Mouse (Mus musculus) c-Kit-positive CD71-positive TER-119-negative erythroid progenitor cells, embryonic 14.5 days (primary cell): Measurements from ENCODE around the gene Ssr1.

ENCODE experiments used
- DNase-seq: peaks from one replicate; pipeline ENCODE4 v3.0.0-alpha.2; 2013; ENCODE audit warnings: low read depth

Ssr1 gene

DNA sequence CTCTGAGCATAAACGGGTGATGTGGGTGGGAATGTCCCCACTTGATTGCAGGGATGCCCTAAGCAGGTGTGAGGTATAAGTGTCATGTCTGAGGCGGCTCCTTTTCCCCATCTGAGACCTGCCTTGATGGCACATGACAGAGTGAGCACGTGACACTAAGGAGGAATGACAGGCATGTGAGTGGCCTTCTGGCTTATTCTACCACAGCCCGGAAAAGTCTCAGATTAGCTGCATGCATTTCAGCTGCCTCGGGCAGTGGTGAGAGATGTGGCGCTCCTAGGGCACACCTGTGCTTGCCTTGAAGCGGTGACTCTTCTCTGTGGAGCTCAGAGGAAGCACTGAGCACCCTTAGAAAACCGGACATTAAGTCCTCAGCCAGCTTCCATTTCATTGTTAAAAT lies 48.6 kb downstream of the Ssr1 start:
- DNase-seq = no peak

GRCm38 (mm10) chr13:37944306-37944705 lies 49.7 kb downstream of the Ssr1 start:
- no peak for DNase-seq

DNA sequence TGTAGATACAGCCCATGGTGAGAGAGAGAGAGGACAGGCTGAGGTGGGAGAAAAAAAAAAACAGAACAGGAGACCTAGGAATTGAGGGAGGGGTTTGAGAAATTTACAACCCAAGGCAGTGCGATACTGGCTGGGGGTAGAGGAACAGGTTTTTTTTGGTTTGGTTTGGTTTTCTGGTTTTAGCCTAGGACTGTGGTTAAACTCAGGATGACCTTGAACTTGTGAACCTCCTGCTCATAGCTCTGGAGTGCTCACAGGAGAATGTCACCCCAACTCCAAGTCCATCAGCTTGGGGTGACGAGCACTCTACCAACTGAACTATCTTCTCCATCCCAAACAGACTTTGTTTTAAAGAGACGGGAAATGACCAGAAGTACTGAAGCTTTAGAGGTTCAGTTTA lies 50.6 kb downstream of the Ssr1 start:
- no peak for DNase-seq

DNA sequence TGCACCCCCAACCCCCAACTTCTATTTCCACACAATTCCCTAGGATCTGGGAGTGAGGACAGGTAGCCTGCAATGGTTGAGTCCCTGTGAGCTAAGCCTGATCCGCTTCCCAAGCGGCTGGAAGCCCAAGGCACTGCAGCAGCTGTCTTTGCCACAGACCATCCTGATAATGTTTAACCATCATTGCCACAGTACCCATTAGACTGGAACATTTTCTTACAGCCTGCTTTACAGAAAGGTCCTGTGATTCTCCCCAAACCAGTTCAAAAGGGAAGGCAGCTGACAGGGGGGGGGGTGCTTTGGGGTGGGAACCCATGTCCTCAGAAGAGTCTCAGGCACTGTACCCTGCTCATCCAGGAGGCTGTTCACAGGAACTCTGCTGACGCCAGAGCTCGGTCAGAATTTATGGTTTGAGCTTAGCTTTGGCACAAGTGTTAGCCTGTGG lies 51.1 kb downstream of the Ssr1 start:
- no peak for DNase-seq

DNA sequence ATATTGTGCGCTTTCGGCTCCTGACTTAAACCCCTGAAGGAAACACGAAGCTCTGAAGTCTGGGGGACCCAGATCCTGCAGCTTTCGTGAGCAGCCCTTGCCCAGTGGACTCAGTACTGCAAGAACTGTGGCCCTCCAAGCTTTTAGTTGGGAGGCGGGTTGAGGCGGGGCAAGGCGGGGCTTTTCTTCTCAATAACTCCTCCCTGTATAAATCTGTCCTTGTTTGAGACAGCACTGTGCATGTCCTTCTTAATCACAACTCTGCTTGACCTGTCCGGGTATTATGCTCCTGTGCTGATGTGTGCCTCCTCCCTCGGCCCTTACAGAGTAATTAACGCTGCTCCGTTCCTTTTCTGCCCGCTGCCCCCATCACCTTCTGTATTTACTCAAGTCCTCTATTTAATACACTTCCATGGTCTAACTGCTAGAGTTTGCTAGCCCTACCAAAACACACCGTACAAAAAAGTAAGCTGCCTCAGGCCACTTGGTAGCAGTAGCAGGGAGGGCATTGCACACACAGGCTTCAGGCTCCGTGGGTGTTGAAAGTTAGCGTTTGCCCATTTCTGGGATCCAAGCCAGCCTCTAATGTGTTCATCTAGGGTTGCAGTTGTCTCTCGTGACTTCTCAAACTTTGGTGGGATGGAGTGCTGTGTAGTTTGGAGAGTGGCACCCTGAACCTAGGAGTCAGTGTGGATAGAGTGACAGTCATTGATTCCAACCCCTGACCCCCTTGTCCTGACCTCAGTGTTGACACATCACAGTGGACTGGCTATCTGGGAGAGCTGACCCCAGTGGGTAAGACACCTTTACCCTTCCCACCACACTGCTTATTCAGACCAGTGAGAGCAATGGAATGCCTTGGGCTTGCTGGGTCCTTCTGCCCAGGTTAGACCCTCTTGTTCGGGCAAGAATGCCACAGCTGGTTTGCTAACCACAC lies 51.8 kb downstream of the Ssr1 start:
- DNase-seq = no peak

DNA sequence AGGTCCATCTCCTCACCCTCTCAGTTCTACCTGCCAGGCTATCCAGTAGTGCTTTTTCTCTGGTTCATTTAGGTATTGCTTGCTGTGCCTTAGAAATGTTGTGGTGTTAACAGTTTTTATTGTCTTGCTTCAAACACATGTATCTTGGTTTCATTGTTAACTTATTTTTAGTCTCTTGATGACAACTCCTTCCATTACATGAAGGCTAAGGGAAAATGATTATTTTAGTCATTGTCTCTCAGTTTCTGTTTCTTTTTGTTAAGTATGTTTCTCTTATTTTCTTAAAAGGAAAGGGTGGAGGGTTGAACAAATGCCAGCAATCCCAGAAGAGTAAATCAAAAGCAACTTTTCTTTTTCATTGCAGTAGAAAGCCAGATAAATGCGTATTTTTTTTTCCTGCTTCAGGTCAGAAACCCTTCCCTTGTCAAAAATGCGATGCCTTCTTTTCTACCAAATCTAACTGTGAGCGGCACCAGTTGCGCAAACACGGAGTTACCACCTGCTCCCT lies 52.8 kb downstream of the Ssr1 start:
- DNase-seq = no peak

DNA sequence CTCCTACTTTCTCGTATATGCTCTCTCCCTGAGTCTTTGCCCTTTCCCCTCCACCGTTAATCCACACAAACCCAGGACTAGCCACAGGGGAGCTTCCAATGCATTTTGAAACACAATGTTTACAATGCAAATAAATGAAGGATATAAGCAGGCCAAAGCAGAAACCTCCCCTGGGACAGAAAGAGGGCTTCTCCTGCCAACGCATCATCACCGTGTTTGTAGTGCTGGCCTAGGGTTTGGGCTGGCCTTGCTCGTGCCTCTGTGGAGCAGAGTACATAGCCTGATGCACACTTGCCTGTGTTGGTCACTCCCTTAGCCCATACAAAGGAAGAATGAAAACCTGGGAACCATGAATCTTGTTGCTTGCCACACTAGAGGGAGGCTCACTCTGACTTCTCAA lies 53.4 kb downstream of the Ssr1 start:
- DNase-seq = no peak

GRCm38 (mm10) chr13:37940167-37940566 lies 53.9 kb downstream of the Ssr1 start:
- DNase-seq = no peak

GRCm38 (mm10) chr13:37936351-37936750 lies 57.7 kb downstream of the Ssr1 start:
- no peak for DNase-seq

- DNase-seq = no peak
These were observed 59.1 kb downstream of the Ssr1 start for GRCm38 (mm10) chr13:37934920-37935319.

DNA sequence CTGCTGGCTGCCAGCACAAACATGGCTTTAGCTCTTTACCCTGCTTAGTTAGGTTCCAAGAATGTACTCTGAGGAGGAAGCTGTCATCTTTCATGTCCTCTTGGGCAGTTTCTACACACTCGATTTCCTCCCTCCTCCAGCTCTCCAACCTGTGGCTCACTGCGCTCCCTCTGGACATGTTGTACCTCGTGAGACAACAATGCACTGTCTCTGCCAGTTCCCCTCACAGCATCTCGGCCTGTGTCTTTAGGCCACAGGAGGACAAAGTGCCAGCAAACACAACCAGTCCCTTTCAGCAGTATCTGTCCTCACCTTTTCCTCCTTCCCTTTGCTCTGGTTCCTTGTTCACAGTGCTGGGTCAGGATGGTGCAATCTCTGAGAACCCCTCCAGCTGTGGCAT lies 59.9 kb downstream of the Ssr1 start:
- DNase-seq = no peak

GRCm38 (mm10) chr13:37931210-37931922 lies 62.7 kb downstream of the Ssr1 start:
- DNase-seq = no peak

- DNase-seq = no peak
These were observed 63.4 kb downstream of the Ssr1 start for GRCm38 (mm10) chr13:37930621-37931020.

DNA sequence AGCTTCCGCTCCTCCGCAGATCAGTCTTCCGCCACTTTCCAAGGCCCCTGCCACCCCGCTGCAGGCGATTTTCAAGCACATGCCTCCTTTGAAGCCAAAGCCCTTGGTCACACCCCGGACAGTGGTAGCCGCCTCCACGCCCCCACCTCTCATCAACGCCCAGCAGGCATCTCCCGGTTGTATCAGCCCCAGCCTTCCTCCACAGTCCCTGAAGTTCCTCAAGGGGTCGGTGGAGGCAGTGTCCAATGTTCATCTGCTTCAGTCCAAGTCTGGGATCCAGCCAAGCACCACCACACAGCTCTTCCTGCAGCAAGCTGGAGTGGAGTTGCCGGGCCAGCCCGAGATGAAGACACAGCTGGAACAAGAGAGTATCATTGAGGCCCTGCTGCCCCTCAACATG lies 63.9 kb downstream of the Ssr1 start:
- no peak for DNase-seq

DNA sequence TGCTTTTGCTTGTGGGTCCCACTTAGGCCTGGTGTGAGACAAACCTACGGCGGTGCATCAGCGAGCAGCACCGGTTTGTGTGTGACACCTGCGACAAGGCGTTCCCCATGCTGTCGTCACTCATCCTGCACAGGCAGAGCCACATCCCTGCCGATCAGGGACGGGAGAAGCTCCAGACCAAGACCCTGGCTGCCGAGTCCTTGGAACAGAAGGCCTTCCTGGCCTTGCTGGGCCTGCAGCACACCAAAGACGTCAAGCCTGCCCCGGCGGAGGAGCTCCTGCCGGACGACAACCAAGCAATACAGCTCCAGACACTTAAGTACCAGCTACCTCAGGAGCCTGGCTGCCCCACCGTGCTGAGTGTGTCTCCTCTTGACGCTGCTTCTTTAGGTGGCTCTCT lies 64.5 kb downstream of the Ssr1 start:
- DNase-seq = no peak

GRCm38 (mm10) chr13:37926394-37926793 lies 67.6 kb downstream of the Ssr1 start:
- no peak for DNase-seq

DNA sequence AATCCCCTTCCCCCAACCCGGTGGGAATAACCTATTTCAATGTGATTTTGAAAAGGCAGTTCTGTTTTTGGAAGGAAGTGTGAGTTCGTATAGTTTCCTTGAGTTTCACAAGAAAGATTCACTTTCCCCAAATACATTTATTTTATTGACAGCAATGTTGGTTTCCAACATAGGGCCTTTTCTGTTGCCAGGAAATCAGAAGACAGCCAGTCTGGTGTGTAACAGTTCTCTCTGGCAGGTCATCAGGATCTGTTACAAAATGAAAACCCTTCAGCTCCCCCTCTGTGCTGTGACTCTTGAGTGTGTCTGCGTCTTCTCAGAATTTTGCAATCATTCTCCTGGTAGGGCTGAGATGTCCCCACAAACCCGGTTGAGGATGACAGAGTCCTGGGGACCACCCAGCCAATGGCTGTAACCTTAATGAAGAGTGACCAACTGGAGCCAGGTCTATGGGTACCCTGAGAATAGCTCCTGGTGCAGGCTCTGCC lies 69.5 kb downstream of the Ssr1 start:
- DNase-seq = no peak

DNA sequence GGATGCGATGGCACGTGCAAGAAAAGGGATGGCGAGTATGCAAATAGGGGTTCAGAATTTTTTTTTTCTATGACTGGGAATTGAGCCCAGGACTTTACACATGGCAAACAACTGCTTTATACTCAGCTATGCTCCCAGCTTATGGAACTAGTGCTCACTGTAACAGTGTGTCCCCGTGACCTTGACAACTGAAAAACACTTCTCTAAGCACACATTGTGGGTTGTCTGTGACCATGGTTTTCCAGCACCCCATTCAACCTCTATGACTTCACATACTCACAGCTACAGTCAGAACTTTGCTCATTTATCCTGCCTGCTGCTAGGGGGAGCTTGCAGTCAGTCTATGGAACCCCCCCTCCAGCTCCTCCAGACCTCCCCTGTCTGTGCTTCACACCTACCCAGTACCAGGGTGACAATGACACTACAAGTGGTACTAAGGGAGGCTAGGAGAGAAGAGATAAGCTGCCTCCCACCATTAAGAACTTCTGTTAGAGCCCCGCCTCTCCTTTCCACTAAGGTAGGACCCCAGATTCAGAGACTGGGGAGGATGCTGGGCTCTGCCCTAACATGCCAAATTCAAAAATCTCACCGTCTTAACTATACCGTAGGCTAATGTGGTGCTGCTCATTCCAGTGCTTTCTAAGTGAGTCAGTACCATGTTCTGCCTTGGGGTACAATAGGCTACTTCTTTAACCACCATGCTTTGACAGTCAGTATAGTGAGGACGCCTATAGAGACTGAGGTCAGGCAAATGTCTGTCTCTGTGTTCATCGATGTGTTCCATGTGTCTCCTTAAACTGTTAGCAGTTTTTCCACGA lies 70.2 kb downstream of the Ssr1 start:
- no peak for DNase-seq

DNA sequence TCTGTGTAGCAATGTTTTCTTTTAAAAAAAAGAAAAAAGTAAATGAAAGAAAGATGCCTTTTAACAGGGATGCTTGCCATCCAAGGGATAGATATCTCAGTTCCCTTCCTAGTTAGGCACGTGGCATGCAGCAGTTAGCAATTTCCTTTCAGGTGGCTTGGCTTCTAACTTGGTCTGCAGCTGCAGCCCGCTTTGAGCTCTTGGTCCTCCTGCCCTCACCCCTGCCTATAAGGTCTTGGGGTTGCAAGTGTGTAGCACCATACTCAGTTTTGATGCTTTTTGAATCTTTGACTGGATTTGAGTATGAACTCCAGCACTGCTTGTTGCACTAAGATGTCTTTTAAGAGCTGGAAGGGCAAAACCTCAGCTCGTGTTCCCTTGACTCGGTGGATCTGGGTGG lies 70.9 kb downstream of the Ssr1 start:
- no peak for DNase-seq

DNA sequence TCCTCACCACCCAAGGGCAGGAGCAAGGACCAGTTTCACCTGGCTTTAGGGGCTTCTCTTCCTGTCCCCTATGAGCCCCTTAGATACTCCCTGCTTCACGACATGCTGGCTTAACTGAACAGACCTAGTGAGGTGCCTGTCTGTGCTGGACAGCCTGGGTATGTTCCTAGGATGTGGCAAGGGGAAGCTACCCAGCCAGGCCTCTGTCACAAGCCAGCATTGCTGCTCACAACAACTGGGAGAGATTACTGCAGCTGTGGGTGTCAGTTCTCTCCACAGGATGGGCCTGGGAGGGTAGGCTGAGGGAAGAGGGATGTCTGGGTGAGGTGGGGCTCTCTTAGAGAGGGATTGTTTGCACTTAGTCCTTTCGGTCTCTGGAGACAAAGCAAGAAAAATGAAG lies 73.3 kb downstream of the Ssr1 start:
- no peak for DNase-seq

DNA sequence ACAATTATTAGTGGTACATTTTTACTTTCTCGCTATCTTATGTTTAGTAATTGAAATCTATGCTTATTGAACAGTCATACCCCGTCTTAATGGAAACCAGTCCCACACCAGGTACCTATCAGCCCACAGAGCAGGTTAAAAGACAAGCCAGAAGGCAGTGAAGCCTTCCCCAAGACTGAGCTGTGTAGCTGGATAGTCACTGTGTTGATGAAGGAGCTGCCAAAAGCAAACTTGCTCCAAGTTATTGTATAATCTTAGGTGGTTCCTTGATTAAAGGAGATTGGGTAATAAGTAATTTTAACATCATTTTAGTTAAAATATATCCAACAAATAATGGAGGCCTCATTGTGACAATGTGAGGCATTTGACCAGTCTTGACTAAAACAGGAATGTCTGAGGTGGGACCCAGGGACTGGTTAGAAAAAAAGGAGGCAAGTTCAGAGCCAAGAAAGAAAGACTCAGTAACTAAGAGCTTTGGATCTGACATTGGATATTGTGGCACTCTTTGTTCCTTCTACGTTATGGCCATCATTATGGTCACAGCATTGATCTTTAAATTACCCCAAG lies 74.2 kb downstream of the Ssr1 start:
- no peak for DNase-seq
